Mouse (Mus musculus) R1 (cell line): ENCODE data around the gene Gmds.

ENCODE experiments used
- DNase-seq: peaks from one replicate; pipeline ENCODE4 v3.0.0-alpha.2; 2018; ENCODE audit warnings: low read depth, low spot score

Gmds gene

GRCm38 (mm10) chr13:32338513-32339365 lies at the start of gene Gmds:
Gmds (minus strand) TSS chr13:32338740.
- peak; percentile 88 for DNase-seq

- DNase-seq: no peak
Observed at GRCm38 (mm10) chr13:32385421-32386092, 47.0 kb upstream of the Gmds start.

GRCm38 (mm10) chr13:32382227-32383010 lies 43.9 kb upstream of the Gmds start:
- no peak for DNase-seq

DNA sequence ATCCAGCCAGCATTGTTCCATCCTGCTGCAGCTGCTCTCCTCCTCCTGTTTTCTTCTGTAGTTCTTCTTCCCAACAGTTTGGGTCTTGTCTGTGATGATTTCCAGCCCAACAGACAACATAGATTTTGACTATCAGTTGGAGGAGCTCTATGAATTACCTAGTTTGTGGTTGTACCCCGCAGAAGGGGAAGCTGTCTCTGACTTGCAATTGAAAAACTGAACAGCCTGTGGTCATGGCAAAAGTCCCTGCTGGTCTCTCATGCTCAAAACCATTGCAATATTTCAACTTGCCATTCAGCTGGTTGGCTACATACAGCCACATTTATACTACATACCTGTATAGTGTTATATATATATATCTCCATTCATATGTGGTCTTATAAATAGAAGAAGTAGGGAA lies 40.1 kb upstream of the Gmds start:
- DNase-seq: no peak

- DNase-seq: no peak
Observed at GRCm38 (mm10) chr13:32372531-32372883, 34.0 kb upstream of the Gmds start.

DNA sequence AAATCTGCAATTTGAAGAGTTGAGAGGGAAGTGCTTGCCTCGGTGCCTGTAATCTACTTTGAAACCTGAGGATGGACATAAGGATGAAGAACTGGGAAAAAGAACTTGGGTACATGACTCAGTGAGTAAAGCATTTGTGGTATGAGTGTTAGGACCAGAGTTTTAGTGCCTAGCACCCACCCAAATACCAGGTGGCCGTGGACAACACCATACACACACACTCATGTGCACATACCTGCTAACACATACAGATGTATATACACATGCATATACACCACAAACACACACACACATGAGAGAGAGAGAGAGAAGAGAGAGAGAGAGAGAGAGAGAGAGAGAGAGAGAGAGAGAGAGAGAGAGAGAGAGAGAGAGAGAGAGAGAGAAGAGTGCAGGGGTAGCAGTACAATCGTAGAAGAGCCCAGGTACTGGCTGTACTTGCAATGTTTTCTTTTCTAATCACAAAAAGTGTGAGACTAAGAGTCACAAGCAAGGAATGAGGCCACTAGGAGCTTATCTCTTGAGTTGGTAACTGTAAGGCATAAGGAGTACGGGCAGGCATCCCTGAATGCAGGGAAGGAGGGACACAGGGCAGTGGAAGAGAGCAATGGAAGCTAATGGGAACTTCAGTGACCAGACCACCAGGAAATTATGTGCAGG lies 33.5 kb upstream of the Gmds start:
- DNase-seq: no peak

GRCm38 (mm10) chr13:32370751-32371150 lies 32.2 kb upstream of the Gmds start:
- DNase-seq: no peak

GRCm38 (mm10) chr13:32370135-32370534 lies 31.6 kb upstream of the Gmds start:
- DNase-seq: no peak

- peak; percentile 62 for DNase-seq
Observed at GRCm38 (mm10) chr13:32337735-32338512, 616 bp downstream of the Gmds start.

GRCm38 (mm10) chr13:32318309-32318708 lies 20.2 kb downstream of the Gmds start:
- DNase-seq: no peak

- DNase-seq: no peak
Observed at GRCm38 (mm10) chr13:32317354-32317753, 21.2 kb downstream of the Gmds start.

DNA sequence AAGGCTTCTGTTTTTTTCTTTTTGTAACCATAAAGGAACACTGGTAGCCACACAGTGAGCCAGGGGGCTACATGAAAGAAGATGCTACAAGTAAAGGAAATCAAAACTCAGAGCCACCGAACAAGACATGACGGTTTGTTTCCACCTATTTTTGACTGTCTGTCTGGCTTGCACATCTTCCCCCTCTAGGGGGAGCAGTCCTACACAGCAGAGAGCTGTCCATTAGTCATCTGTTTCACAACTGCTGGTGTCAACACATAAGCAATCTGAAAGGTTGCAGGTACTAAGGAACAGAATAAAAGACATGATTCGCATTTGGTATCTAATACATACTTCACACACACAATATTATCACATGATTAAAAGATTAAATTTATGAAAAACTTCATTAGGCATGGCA lies 25.9 kb downstream of the Gmds start:
- peak; percentile 48 for DNase-seq

GRCm38 (mm10) chr13:32311476-32311875 lies 27.1 kb downstream of the Gmds start:
- DNase-seq: no peak

GRCm38 (mm10) chr13:32298456-32298855 lies 40.1 kb downstream of the Gmds start:
- no peak for DNase-seq

GRCm38 (mm10) chr13:32297398-32297797 lies 41.1 kb downstream of the Gmds start:
- DNase-seq: peak; percentile 21

DNA sequence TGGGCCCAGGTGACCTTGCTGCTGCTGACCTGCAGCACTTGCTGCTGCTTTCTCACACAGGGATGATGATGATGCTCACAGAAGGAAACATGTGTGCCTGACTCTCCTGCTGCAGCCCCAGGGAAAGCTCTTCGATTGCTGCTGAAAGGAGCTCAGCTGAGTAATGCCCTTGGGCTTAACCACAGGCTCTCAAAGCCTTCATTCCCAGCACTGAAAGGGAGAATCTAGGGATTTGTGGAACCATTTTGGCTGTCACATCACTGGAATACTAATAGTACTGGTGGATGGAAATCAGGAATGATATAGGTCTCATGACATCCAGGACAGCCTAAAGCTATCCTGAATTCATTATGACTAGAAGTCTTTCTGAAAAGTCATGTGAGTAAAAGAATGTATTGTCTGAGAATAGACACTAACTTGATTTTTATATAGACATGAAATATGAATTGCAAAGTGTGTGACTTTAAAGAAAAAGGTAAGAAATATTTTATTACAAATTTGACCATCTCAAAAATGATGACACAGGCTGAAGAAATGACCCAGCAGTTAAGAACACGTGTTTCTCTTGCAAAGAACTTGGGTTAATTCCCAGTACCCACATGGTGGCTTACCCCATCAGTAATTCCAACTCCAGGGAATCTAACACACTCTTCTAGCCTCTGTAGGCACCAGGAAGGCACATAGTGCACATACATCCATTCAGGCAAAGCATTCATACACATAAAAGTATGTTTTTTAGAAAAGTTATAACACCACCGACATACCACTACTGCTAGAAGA lies 43.9 kb downstream of the Gmds start:
- no peak for DNase-seq

GRCm38 (mm10) chr13:32272937-32273496 lies 65.5 kb downstream of the Gmds start:
- peak; percentile 44 for DNase-seq

DNA sequence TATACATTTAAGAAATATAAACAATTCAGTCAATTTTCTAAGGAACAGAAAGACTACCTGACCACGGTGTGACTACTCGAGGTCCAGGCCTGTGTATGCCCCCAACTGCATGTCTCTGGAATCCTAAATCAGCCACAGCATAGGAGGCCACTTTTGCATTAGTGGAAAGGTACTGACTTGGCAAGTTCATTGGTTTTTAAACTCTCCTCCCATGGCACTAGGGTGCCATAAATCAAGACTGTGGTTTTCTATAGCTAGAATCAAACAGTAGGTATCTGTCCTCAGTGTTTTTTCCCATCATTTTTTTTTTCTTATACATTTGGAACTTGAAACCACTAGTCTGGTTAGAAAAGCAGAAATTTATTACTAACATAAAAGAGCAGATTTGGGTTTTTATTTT lies 68.8 kb downstream of the Gmds start:
- DNase-seq: no peak

GRCm38 (mm10) chr13:32269261-32269660 lies 69.3 kb downstream of the Gmds start:
- no peak for DNase-seq

- no peak for DNase-seq
Observed at GRCm38 (mm10) chr13:32268284-32268683, 70.3 kb downstream of the Gmds start.
